15 mouse cellular contexts compared by ENCODE assay signal in the genomic region with DNA sequence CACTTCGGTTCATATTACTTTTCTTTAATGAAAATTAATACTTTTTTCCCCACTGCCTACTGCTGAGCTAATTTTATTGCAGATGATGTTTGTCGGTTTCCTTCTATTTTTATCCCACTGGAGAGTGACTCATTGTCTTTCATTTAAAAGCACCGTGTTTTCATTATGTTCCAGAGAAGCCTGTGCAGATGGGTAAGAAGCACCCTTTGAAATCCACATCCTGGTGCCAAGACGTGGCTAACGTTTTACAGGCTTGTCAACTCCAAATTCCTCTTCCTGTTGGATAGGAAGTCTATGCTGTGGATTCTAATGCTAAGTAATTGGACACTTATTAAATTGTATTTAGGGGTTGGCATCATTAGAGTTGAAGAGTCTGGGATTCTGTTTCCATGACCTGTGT.
DNase-seq lines count a peak whose midpoint lies in the region; ATAC-seq and TF ChIP-seq lines count a peak whose summit lies in the region.
"Had no signal": no experiment of that assay in that cellular context is flagged by ENCODE, and none has a peak within 500 bp of the region (broad histone marks: within the 10 kb centered on the region; RNA-seq: fewer than 3 reads in every experiment).

No protein-coding gene starts in this region.

- 50% methylated on average over 5 of the region's 5 CpGs for WGBS in neural tube, embryonic 13.5 days
- 29% methylated on average over 5 of the region's 5 CpGs for WGBS in forebrain, postnatal 0 days
- 57% methylated on average over 5 of the region's 5 CpGs for WGBS in intestine, postnatal 0 days

- no peak overlapping the region for H3K9ac ChIP-seq in neural tube, embryonic 13.5 days
- H3K9ac ChIP-seq in forebrain, postnatal 0 days = no peak overlapping the region
- H3K9ac ChIP-seq in intestine, postnatal 0 days (ENCODE audit: low read depth, low read length) = no peak overlapping the region
- H3K9ac ChIP-seq: heart, embryonic 15.5 days; limb, embryonic 15.5 days; lung, embryonic 15.5 days had no signal

- no peaks in the 10 kb centered on the region for H3K27me3 ChIP-seq in neural tube, embryonic 13.5 days
- H3K27me3 ChIP-seq in forebrain, postnatal 0 days (ENCODE audit: insufficient read depth, low read length) = no peaks in the 10 kb centered on the region
- H3K27me3 ChIP-seq in intestine, postnatal 0 days (replicated peaks; ENCODE audit: control insufficient read depth, insufficient read depth, low read length) = no peaks in the 10 kb centered on the region
- H3K27me3 ChIP-seq: heart, embryonic 15.5 days; limb, embryonic 15.5 days; lung, embryonic 15.5 days; megakaryocyte, embryonic 14.5 days had no signal

- peak; percentile 36; the same call in 1 of the 2 replicates for ATAC-seq in neural tube, embryonic 13.5 days (ENCODE audit: low read depth)
- ATAC-seq in forebrain, postnatal 0 days = peak; percentile 60; the same call in 1 of the 2 replicates
- ATAC-seq in intestine, postnatal 0 days = no peak

- H3K4me1 ChIP-seq in neural tube, embryonic 13.5 days (replicated peaks) = 0 out of 2 replicates have a peak, but pooled peaks cover 4% of the 10 kb centered on the region
- no peaks in the 10 kb centered on the region for H3K4me1 ChIP-seq in forebrain, postnatal 0 days (ENCODE audit: insufficient read depth)
- no peaks in the 10 kb centered on the region for H3K4me1 ChIP-seq in intestine, postnatal 0 days (replicated peaks; ENCODE audit: control insufficient read depth, insufficient read depth, low read length)
- H3K4me1 ChIP-seq: heart, embryonic 15.5 days; limb, embryonic 15.5 days; lung, embryonic 15.5 days; megakaryocyte, embryonic 14.5 days had no signal

- H3K4me2 ChIP-seq in neural tube, embryonic 13.5 days = no peak overlapping the region; the same call in 1 of the 2 replicates
- H3K4me2 ChIP-seq in forebrain, postnatal 0 days (ENCODE audit: low read depth) = no peak overlapping the region
- H3K4me2 ChIP-seq in intestine, postnatal 0 days (replicated peaks; ENCODE audit: low read depth) = no peak overlapping the region
- H3K4me2 ChIP-seq: heart, embryonic 15.5 days; limb, embryonic 15.5 days; lung, embryonic 15.5 days had no signal

- no peaks in the 10 kb centered on the region for H3K9me3 ChIP-seq in neural tube, embryonic 13.5 days
- no peaks in the 10 kb centered on the region for H3K9me3 ChIP-seq in forebrain, postnatal 0 days (ENCODE audit: low read length)
- H3K9me3 ChIP-seq in intestine, postnatal 0 days (ENCODE audit: control insufficient read depth) = no peaks in the 10 kb centered on the region
- H3K9me3 ChIP-seq: heart, embryonic 15.5 days; limb, embryonic 15.5 days; lung, embryonic 15.5 days; megakaryocyte, embryonic 14.5 days had no signal

- no peak for TF ChIP-seq CTCF in forebrain, postnatal 0 days (IDR thresholded peaks at IDR 0.05; ENCODE audit: low read depth)
- no peak for TF ChIP-seq CTCF in intestine, postnatal 0 days (IDR thresholded peaks at IDR 0.05; ENCODE audit: low read depth)

- H3K27ac ChIP-seq in neural tube, embryonic 13.5 days (replicated peaks) = no peak overlapping the region
- H3K27ac ChIP-seq in forebrain, postnatal 0 days (ENCODE audit: low read depth, low read length) = no peak overlapping the region
- H3K27ac ChIP-seq in intestine, postnatal 0 days (ENCODE audit: low read depth, low read length) = no peak overlapping the region
- H3K27ac ChIP-seq: heart, embryonic 15.5 days; limb, embryonic 15.5 days; lung, embryonic 15.5 days had no signal

- DNase-seq in frontal cortex, adult 2 months (ENCODE audit: extremely low spot score in 1 of 2, low spot score in 1 of 2) = peak; percentile 20 to 72
- no peak for DNase-seq in frontal cortex, postnatal 14 days (ENCODE audit: low spot score in 2 of 2)
- no peak for DNase-seq in neural tube, embryonic 10.5 days (ENCODE audit: extremely low spot score, low spot score)
- peak; percentile 34 for DNase-seq in forebrain, postnatal 0 days
- peak; percentile 82 for DNase-seq in telencephalon, adult 2 months (ENCODE audit: low read depth, low spot score)
- no peak for DNase-seq in gastrocnemius, adult 8-10 months (ENCODE audit: low spot score in 2 of 2)
- DNase-seq: cerebellum, adult 18-20 months; kidney, postnatal 10 days; thymus, adult 18-20 months had no signal

- H3K4me3 ChIP-seq in neural tube, embryonic 13.5 days = no peak overlapping the region
- no peak overlapping the region for H3K4me3 ChIP-seq in forebrain, postnatal 0 days (ENCODE audit: low read depth, low read length)
- no peak overlapping the region for H3K4me3 ChIP-seq in intestine, postnatal 0 days (ENCODE audit: low read depth, low read length)
- H3K4me3 ChIP-seq: heart, embryonic 15.5 days; limb, embryonic 15.5 days; lung, embryonic 15.5 days; megakaryocyte, embryonic 14.5 days had no signal

- no peaks in the 10 kb centered on the region for H3K36me3 ChIP-seq in neural tube, embryonic 13.5 days
- no peaks in the 10 kb centered on the region for H3K36me3 ChIP-seq in forebrain, postnatal 0 days (ENCODE audit: insufficient read depth)
- no peaks in the 10 kb centered on the region for H3K36me3 ChIP-seq in intestine, postnatal 0 days (ENCODE audit: control insufficient read depth, insufficient read depth)
- H3K36me3 ChIP-seq: heart, embryonic 15.5 days; limb, embryonic 15.5 days; lung, embryonic 15.5 days had no signal

Comparison
In these comparisons a context has a peak if more than half of its experiments do, and no peak if none do; other contexts are left out.
1. DNase-seq: peak in frontal cortex, adult 2 months (2 of 2), forebrain, postnatal 0 days (single experiment) and telencephalon, adult 2 months (single experiment); none in frontal cortex, postnatal 14 days (0 of 2), neural tube, embryonic 10.5 days (single experiment) and gastrocnemius, adult 8-10 months (0 of 2).